Mouse (Mus musculus) left cerebral cortex, adult 18-20 months (tissue): ENCODE results near the gene Shank2. TPM values are rescaled to one million over a fixed set of nuclear protein-coding genes. Genes with fewer than 3 reads are reported as not detected.

ENCODE experiments used
- DNase-seq, 2 experiments: peaks; one replicate each; pipeline ENCODE4 v3.0.0; 2021 to 2022; ENCODE audit warnings: low spot score in 2 of 2, mixed read lengths in 1 of 2
- total RNA-seq, 2 experiments: library from RNA; stranded (reverse); gene quantifications; 2 replicates each; pipeline ENCODE4 v1.2.3; 2021

Shank2 gene
- total RNA-seq, 2 experiments from 2014 or later: 124 to 128 TPM

GRCm38 (mm10) chr7:144159556-144159955 lies 157.8 kb downstream of the Shank2 start:
- DNase-seq: no peak

GRCm38 (mm10) chr7:144160066-144160465 lies 158.3 kb downstream of the Shank2 start:
- no peak for DNase-seq

GRCm38 (mm10) chr7:144160646-144161249 lies 159.0 kb downstream of the Shank2 start:
- no peak for DNase-seq

- DNase-seq: no peak
These were observed 168.5 kb downstream of the Shank2 start for GRCm38 (mm10) chr7:144170272-144170671.

GRCm38 (mm10) chr7:144170686-144171085 lies 169.0 kb downstream of the Shank2 start:
- peak; percentile 35 for DNase-seq

GRCm38 (mm10) chr7:144173869-144174268 lies 172.1 kb downstream of the Shank2 start:
- no peak for DNase-seq

- peak; percentile 37 to 38 for DNase-seq
These were observed 172.6 kb downstream of the Shank2 start for GRCm38 (mm10) chr7:144174329-144174728.

- DNase-seq: no peak
These were observed 173.3 kb downstream of the Shank2 start for GRCm38 (mm10) chr7:144175025-144175424.

GRCm38 (mm10) chr7:144175481-144176233 lies 173.9 kb downstream of the Shank2 start:
- DNase-seq: peak; percentile 69 to 75

- no peak for DNase-seq
These were observed 174.6 kb downstream of the Shank2 start for GRCm38 (mm10) chr7:144176234-144176730.

- no peak for DNase-seq
These were observed 177.7 kb downstream of the Shank2 start for GRCm38 (mm10) chr7:144179436-144179835.

- peak; percentile 70 to 73 for DNase-seq
These were observed 179.2 kb downstream of the Shank2 start for GRCm38 (mm10) chr7:144180885-144181284.

GRCm38 (mm10) chr7:144187869-144188430 lies 186.2 kb downstream of the Shank2 start:
- DNase-seq: no peak

- no peak for DNase-seq
These were observed 187.7 kb downstream of the Shank2 start for GRCm38 (mm10) chr7:144189446-144189845.

- no peak for DNase-seq
These were observed 196.8 kb downstream of the Shank2 start for GRCm38 (mm10) chr7:144198491-144198890.

- no peak for DNase-seq
These were observed 200.4 kb downstream of the Shank2 start for GRCm38 (mm10) chr7:144202017-144202682.

GRCm38 (mm10) chr7:144204290-144204689 lies 202.6 kb downstream of the Shank2 start:
- DNase-seq: peak in 1 of 2 experiments; percentile 39

GRCm38 (mm10) chr7:144205161-144205560 lies 203.4 kb downstream of the Shank2 start:
- no peak for DNase-seq

GRCm38 (mm10) chr7:144205837-144206236 lies 204.1 kb downstream of the Shank2 start:
- DNase-seq: peak; percentile 53 to 68

GRCm38 (mm10) chr7:144206254-144206653 lies 204.5 kb downstream of the Shank2 start:
- DNase-seq: peak; percentile 59 to 61

- peak in 1 of 2 experiments; percentile 24 for DNase-seq
These were observed 205.4 kb downstream of the Shank2 start for GRCm38 (mm10) chr7:144207100-144207499.
